Mouse (Mus musculus) thymus, adult 2 months (tissue): Measurements from ENCODE around the gene Scaf11. TPM values are rescaled to one million over a fixed set of nuclear protein-coding genes. Genes with fewer than 3 reads are reported as not detected.
"Not testable (repeated sequence)": the region's sequence is repeated elsewhere in the genome, so short reads cannot be mapped to it uniquely, and the experiment has no call there.

Experiments
- DNase-seq: peaks from one replicate; pipeline ENCODE4 v3.0.0; 2021
- H3K27ac ChIP-seq: fragments of 200-500 bp; 2 replicates; pipeline ENCODE4 v1.5.1; 2012; ENCODE audit warnings: low read length, control low read depth; ENCODE audit not compliant: control insufficient read depth, insufficient read depth
- H3K27me3 ChIP-seq: fragments of 200-500 bp; 2 replicates; pipeline ENCODE4 v1.6.1; 2012; ENCODE audit warnings: mild to moderate bottlenecking, low read length, moderate library complexity, mixed read lengths; ENCODE audit not compliant: control insufficient read depth, insufficient read depth
- H3K36me3 ChIP-seq: fragments of 200-500 bp; 2 replicates; pipeline ENCODE4 v1.6.1; 2012; ENCODE audit warnings: mild to moderate bottlenecking, low read length, moderate library complexity; ENCODE audit not compliant: control insufficient read depth, insufficient read depth
- H3K4me1 ChIP-seq: fragments of 200-500 bp; replicated peaks from 2 replicates; pipeline ENCODE4 v1.6.1; 2012; ENCODE audit warnings: low read length; ENCODE audit not compliant: control insufficient read depth, insufficient read depth
- H3K4me3 ChIP-seq: fragments of 200-500 bp; 2 replicates; pipeline ENCODE4 v1.5.1; 2012; ENCODE audit warnings: mild to moderate bottlenecking, low read length, control low read depth, moderate library complexity; ENCODE audit not compliant: control insufficient read depth, insufficient read depth
- CTCF ChIP-seq: fragments of 200-500 bp; IDR thresholded peaks from 2 replicates; pipeline ENCODE4 v1.5.1; 2012; ENCODE audit warnings: mild to moderate bottlenecking, control low read depth, low read length, moderate library complexity, borderline replicate concordance; ENCODE audit not compliant: control insufficient read depth, poor library complexity, insufficient read depth; ENCODE audit errors: extremely low read depth
- POLR2A ChIP-seq: fragments of 200-500 bp; IDR thresholded peaks from 2 replicates; pipeline ENCODE4 v1.6.1; 2012; ENCODE audit warnings: mild to moderate bottlenecking, low read length, control low read depth, moderate library complexity; ENCODE audit not compliant: control insufficient read depth, poor library complexity, insufficient read depth; ENCODE audit errors: extremely low read depth
- WGBS: fragments of 180-500 bp; shearing (Covaris S2); methylation state at CpG from one replicate; pipeline ENCODE4 v1.1.7; 2018; 5-methylcytosine and 5-hydroxymethylcytosine counted together
- polyA plus RNA-seq: library from polyadenylated mRNA; depleted of rRNA; stranded (reverse); fragments of >200 nt; gene quantifications from 2 replicates; pipeline ENCODE4 v1.2.3, GENCODE M21; 2012

Gene Scaf11
- polyA plus RNA-seq, 1 experiment, result 32.4 TPM

DNA sequence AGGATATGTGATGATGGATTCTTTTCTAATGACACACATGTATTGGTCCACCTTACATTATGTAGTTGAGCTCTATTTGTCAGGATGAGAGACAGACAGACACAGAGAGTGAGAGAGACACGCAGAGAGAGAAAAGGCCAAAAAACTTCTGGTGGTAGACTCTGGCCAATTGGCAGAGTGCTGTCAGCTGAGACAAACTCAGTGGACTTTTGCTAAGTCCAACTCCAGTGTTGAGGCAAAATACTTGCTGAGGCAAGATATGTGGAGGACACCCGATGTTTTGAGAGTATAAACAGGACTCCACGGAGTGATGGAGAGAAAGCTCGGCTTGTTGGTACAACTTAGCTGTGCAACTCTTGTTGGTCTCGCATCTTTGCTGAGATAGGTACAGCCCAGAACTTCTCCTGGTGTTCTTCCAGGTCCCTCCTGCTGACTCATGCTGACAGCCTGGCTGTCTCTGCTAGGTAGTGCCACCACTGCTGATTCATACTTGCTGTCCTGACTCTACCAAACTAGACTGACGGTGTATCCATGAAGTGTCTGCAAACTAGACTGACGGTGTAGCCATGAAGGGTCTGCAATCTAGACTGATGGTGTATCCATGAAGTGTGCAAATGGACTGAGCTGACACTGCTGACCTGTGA, 11.9 kb downstream of the Scaf11 start:
- 93% methylated on average over 7 of the region's 7 CpGs for WGBS
- Histone ChIP-seq H3K36me3 (peaks cover 15% of the 10 kb centered on the region), H3K4me1 (no peaks in the 10 kb centered on the region), H3K27ac (no peak overlapping the region), H3K4me3 (no peak overlapping the region), H3K27me3 (no peaks in the 10 kb centered on the region)
- TF ChIP-seq CTCF (no peak), POLR2A (no peak)
- DNase-seq, result no peak

DNA sequence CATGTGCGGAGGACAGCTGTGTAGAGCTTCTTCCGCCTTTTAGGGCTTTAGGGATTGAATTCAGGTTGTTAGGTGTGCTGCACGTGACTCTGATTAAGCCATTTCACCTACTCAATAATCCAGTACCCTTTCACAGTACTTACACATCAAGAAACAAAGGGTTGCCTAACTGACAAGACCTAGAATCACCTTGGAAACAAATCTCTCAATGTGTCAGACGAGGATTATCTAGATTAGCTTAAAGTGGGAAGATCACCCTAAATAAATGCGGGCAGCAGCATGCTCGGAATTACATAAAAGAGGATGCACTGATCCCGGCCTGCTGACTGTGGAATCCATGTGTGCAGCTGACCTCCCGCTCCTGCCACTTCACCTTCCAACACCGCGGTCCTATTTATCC, 13.9 kb downstream of the Scaf11 start:
- no peaks in the 10 kb centered on the region for H3K27me3 ChIP-seq
- WGBS, result 98% methylated on average over 10 of the region's 10 CpGs
- H3K4me1 ChIP-seq, result no peaks in the 10 kb centered on the region
- DNase-seq, result no peak
- H3K4me3 ChIP-seq, result no peak overlapping the region
- H3K36me3 ChIP-seq, result peaks cover 26% of the 10 kb centered on the region
- no peak overlapping the region for H3K27ac ChIP-seq
- no peak for TF ChIP-seq POLR2A
- no peak for TF ChIP-seq CTCF

DNA sequence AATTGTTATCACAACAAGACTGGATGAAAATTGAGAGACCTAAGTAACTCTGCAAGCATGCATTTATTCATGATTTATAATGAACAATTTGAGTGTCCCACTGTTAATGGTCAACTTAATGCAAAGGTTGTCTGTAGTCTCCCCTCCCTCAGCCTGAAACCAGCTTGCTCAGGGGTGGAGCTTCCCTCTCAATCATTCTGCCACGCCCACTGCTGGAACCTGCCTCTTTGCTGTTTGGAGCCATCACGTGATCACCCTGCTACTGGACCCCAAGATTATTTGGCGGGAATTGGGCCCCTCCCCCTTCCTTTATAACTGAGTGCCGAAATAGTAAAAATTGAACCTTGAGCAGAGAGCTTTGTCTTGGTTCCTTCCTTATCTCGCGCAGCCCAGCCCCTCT, 19.2 kb downstream of the Scaf11 start:
- H3K4me1 ChIP-seq, H3K4me3 ChIP-seq, DNase-seq, H3K27me3 ChIP-seq, H3K27ac ChIP-seq: not testable (repeated sequence)
- peaks cover 31% of the 10 kb centered on the region for H3K36me3 ChIP-seq
- WGBS, result 97% methylated on average over 6 of the region's 6 CpGs

DNA sequence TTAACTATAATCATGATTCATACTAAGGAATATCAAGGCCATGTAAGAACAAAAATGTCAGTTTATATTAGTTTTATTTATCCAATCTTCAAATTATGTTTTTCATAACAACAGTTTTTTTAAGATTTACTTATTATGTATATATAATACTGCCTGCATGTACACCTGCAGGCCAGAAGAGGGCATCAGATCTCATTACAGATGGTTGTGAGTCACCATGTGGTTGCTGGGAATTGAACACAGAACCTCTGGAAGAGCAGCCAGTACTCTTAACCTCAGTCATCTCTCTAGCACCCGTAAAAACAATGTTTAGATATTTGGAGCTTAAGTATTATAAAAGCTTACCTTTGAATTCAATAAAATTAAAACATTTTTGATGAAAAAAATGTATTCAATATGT, 26.4 kb downstream of the Scaf11 start:
- Histone ChIP-seq H3K36me3 (peaks cover 32% of the 10 kb centered on the region), H3K4me1 (no peaks in the 10 kb centered on the region), H3K27me3 (no peaks in the 10 kb centered on the region), H3K4me3 (no peak overlapping the region), H3K27ac (no peak overlapping the region)
- no peak for DNase-seq
- no peak for TF ChIP-seq POLR2A
- TF ChIP-seq CTCF, result no peak
- 96% methylated on average over 1 of the region's 1 CpGs for WGBS

DNA sequence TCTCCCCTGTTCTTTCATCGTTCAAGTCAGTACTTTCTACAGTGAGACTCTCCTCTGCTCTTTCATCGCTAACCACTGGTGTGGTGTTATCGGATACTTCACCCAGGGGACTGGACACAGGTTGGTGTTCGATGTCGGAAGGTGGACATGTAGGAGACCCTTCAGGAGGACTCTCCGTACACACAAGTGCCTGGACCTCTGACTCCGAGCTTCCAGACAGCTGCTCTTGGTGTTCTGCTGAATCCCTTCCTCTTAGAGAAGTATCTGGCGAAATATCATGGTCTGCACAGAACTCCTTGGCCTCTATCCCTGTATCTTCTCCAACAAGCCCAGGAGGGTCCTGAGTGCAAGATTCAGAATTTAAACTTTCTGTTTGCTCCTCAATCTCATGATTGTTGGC, 40.7 kb downstream of the Scaf11 start:
- peaks cover 88% of the 10 kb centered on the region for H3K36me3 ChIP-seq
- H3K4me3 ChIP-seq, result no peak overlapping the region
- TF ChIP-seq CTCF (no peak), POLR2A (no peak)
- no peaks in the 10 kb centered on the region for H3K4me1 ChIP-seq
- no peaks in the 10 kb centered on the region for H3K27me3 ChIP-seq
- H3K27ac ChIP-seq, result no peak overlapping the region
- DNase-seq, result no peak
- WGBS, result 98% methylated on average over 8 of the region's 8 CpGs

DNA sequence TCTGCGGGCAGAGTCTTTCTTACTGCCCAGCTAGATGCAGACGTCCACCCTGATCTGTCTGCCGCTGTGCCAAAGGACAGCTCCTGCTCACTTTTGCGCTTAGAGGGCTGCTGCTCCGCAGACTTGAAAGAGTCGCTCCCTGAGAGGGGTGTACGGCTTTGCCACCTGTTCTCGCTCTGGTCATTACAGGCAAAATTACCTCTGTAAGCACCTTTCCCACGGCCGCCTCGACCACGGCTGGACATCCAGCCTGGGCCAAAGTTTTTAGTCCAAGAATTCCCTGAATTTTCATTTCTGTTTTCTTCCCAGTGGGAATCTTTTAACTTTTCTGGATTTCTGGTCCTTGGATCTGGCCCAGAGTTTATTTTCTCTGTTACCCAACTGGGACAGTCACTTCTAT, 42.5 kb downstream of the Scaf11 start:
- TF ChIP-seq CTCF (no peak), POLR2A (no peak)
- no peaks in the 10 kb centered on the region for H3K4me1 ChIP-seq
- H3K27ac ChIP-seq, result no peak overlapping the region
- peaks cover 86% of the 10 kb centered on the region for H3K36me3 ChIP-seq
- H3K4me3 ChIP-seq, result no peak overlapping the region
- DNase-seq, result no peak
- 97% methylated on average over 12 of the region's 12 CpGs for WGBS
- no peaks in the 10 kb centered on the region for H3K27me3 ChIP-seq

DNA sequence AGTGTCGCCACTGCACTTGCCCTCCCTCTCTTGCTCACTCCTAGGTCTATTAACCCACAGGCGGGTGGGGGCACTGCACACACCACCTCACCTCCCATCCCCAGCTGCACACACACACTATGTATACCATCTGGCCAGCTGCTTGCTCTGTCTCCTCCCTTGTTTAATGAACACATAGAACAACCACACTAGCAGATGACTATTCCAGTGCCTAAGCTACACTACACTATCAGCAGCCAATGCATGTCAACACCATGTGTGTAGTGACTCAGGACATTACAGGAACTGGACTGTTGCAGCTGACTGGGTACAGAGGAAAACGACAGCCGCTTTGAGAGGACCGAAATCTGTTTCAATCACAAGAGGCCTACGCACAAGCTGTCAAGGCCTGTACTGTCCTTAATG, 51.9 kb downstream of the Scaf11 start:
- H3K4me3 ChIP-seq, result no peak overlapping the region
- H3K27me3 ChIP-seq, result no peaks in the 10 kb centered on the region
- H3K27ac ChIP-seq, result no peak overlapping the region
- H3K4me1 ChIP-seq, result no peaks in the 10 kb centered on the region
- 92% methylated on average over 6 of the region's 6 CpGs for WGBS
- no peak for DNase-seq
- no peak for TF ChIP-seq CTCF
- no peak for TF ChIP-seq POLR2A
- H3K36me3 ChIP-seq, result peaks cover 22% of the 10 kb centered on the region
